Mouse (Mus musculus): ENCODE data around the gene Ren1.

Gene Ren1

GRCm38 (mm10) chr1:133377547-133377946, 27.2 kb downstream of the Ren1 start:
- no peak for DNase-seq (ENCODE audit: low read depth, low spot score)

- no peak for DNase-seq (ENCODE audit: low read depth, low spot score)
Observed at GRCm38 (mm10) chr1:133379254-133379985, 29.1 kb downstream of the Ren1 start.

GRCm38 (mm10) chr1:133379986-133380320, 29.6 kb downstream of the Ren1 start:
- DNase-seq (ENCODE audit: low read depth, low spot score) = no peak

GRCm38 (mm10) chr1:133380347-133381065, 30.2 kb downstream of the Ren1 start:
- DNase-seq (ENCODE audit: low read depth, low spot score) = no peak

GRCm38 (mm10) chr1:133382008-133382407, 31.7 kb downstream of the Ren1 start:
- DNase-seq (ENCODE audit: low read depth, low spot score) = no peak

- no peak for DNase-seq (ENCODE audit: low read depth, low spot score)
Observed at GRCm38 (mm10) chr1:133382552-133383155, 32.3 kb downstream of the Ren1 start.

- DNase-seq (ENCODE audit: low read depth, low spot score) = no peak
Observed at GRCm38 (mm10) chr1:133383157-133383783, 33.0 kb downstream of the Ren1 start.

- no peak for DNase-seq (ENCODE audit: low read depth, low spot score)
Observed at GRCm38 (mm10) chr1:133385506-133385905, 35.2 kb downstream of the Ren1 start.

- DNase-seq (ENCODE audit: low read depth, low spot score) = no peak
Observed at GRCm38 (mm10) chr1:133386209-133386608, 35.9 kb downstream of the Ren1 start.

- no peak for DNase-seq (ENCODE audit: low read depth, low spot score)
Observed at GRCm38 (mm10) chr1:133387539-133388268, 37.4 kb downstream of the Ren1 start.

- no peak for DNase-seq (ENCODE audit: low read depth, low spot score)
Observed at GRCm38 (mm10) chr1:133394702-133395101, 44.4 kb downstream of the Ren1 start.

- no peak for DNase-seq (ENCODE audit: low read depth, low spot score)
Observed at GRCm38 (mm10) chr1:133396693-133397092, 46.4 kb downstream of the Ren1 start.

- no peak for DNase-seq (ENCODE audit: low read depth, low spot score)
Observed at GRCm38 (mm10) chr1:133397094-133397482, 46.8 kb downstream of the Ren1 start.

GRCm38 (mm10) chr1:133397483-133398237, 47.4 kb downstream of the Ren1 start:
- no peak for DNase-seq (ENCODE audit: low read depth, low spot score)

GRCm38 (mm10) chr1:133400014-133400725, 49.9 kb downstream of the Ren1 start:
- no peak for DNase-seq (ENCODE audit: low read depth, low spot score)

- DNase-seq (ENCODE audit: low read depth, low spot score) = no peak
Observed at GRCm38 (mm10) chr1:133404005-133404404, 53.7 kb downstream of the Ren1 start.

- no peak for DNase-seq (ENCODE audit: low read depth, low spot score)
Observed at GRCm38 (mm10) chr1:133406614-133407013, 56.3 kb downstream of the Ren1 start.

- DNase-seq (ENCODE audit: low read depth, low spot score) = no peak
Observed at GRCm38 (mm10) chr1:133407436-133407835, 57.1 kb downstream of the Ren1 start.

GRCm38 (mm10) chr1:133408321-133408720, 58.0 kb downstream of the Ren1 start:
- DNase-seq (ENCODE audit: low read depth, low spot score) = no peak

- DNase-seq (ENCODE audit: low read depth, low spot score) = no peak
Observed at GRCm38 (mm10) chr1:133408880-133409516, 58.7 kb downstream of the Ren1 start.

Measured in brain, embryonic 18.5 days (tissue).